Mouse (Mus musculus): ENCODE results near the gene Kdm6a. TPM values are rescaled to one million over a fixed set of nuclear protein-coding genes. Genes with fewer than 3 reads are reported as not detected.

Kdm6a gene
- total RNA-seq, 1 experiment from 2014 or later = 57.7 TPM

Other genes with a start within 250 kb of the Kdm6a start
- not detected in 2 replicates for gene Dusp21, start 16.7 kb upstream of the Kdm6a start, total RNA-seq (2017)